Mouse (Mus musculus): ENCODE measurements around the gene Ehhadh.
"Not testable (repeated sequence)": the region's sequence is repeated elsewhere in the genome, so short reads cannot be mapped to it uniquely, and the experiment has no call there.

Ehhadh gene

GRCm38 (mm10) chr16:21787516-21788353 is at the start of gene Ehhadh:
Ehhadh (minus strand) TSS chr16:21787807.
- DNase-seq (ENCODE audit: low spot score in 2 of 2), result peak; percentile 46 to 48

GRCm38 (mm10) chr16:21836311-21837072 is 48.9 kb upstream of the Ehhadh start:
- DNase-seq (ENCODE audit: low spot score in 2 of 2), result peak in 1 of 2 experiments; percentile 51

GRCm38 (mm10) chr16:21835584-21835931 is 48.0 kb upstream of the Ehhadh start:
- DNase-seq (ENCODE audit: low spot score in 2 of 2), result no peak

- no peak for DNase-seq (ENCODE audit: low spot score in 2 of 2)
These were observed 47.4 kb upstream of the Ehhadh start for GRCm38 (mm10) chr16:21834866-21835583.

- DNase-seq (ENCODE audit: low spot score in 2 of 2), result no peak
These were observed 46.4 kb upstream of the Ehhadh start for GRCm38 (mm10) chr16:21833970-21834369.

GRCm38 (mm10) chr16:21833469-21833868 is 45.9 kb upstream of the Ehhadh start:
- DNase-seq (ENCODE audit: low spot score in 2 of 2), result no peak

- DNase-seq (ENCODE audit: low spot score in 2 of 2), result no peak
These were observed 44.2 kb upstream of the Ehhadh start for GRCm38 (mm10) chr16:21831764-21832163.

- no peak for DNase-seq (ENCODE audit: low spot score in 2 of 2)
These were observed 43.2 kb upstream of the Ehhadh start for GRCm38 (mm10) chr16:21830784-21831183.

GRCm38 (mm10) chr16:21829711-21830110 is 42.1 kb upstream of the Ehhadh start:
- DNase-seq (ENCODE audit: low spot score in 2 of 2), result no peak

- no peak for DNase-seq (ENCODE audit: low spot score in 2 of 2)
These were observed 40.0 kb upstream of the Ehhadh start for GRCm38 (mm10) chr16:21827581-21827980.

GRCm38 (mm10) chr16:21827153-21827552 is 39.5 kb upstream of the Ehhadh start:
- DNase-seq (ENCODE audit: low spot score in 2 of 2), result no peak

GRCm38 (mm10) chr16:21825612-21826031 is 38.0 kb upstream of the Ehhadh start:
- DNase-seq (ENCODE audit: low spot score in 2 of 2), result no peak

GRCm38 (mm10) chr16:21818629-21819028 is 31.0 kb upstream of the Ehhadh start:
- no peak for DNase-seq (ENCODE audit: low spot score in 2 of 2)

- no peak for DNase-seq (ENCODE audit: low spot score in 2 of 2)
These were observed 30.5 kb upstream of the Ehhadh start for GRCm38 (mm10) chr16:21818132-21818531.

GRCm38 (mm10) chr16:21815669-21816010 is 28.0 kb upstream of the Ehhadh start:
- DNase-seq (ENCODE audit: low spot score in 2 of 2), result no peak

- DNase-seq (ENCODE audit: low spot score in 2 of 2), result peak; percentile 54 to 60
These were observed 27.5 kb upstream of the Ehhadh start for GRCm38 (mm10) chr16:21814861-21815668.

- no peak for DNase-seq (ENCODE audit: low spot score in 2 of 2)
These were observed 25.7 kb upstream of the Ehhadh start for GRCm38 (mm10) chr16:21813164-21813834.

- DNase-seq (ENCODE audit: low spot score in 2 of 2), result not testable (repeated sequence)
These were observed 20.2 kb upstream of the Ehhadh start for GRCm38 (mm10) chr16:21807786-21808185.

GRCm38 (mm10) chr16:21806892-21807291 is 19.3 kb upstream of the Ehhadh start:
- DNase-seq (ENCODE audit: low spot score in 2 of 2), result no peak

GRCm38 (mm10) chr16:21804258-21804657 is 16.7 kb upstream of the Ehhadh start:
- no peak for DNase-seq (ENCODE audit: low spot score in 2 of 2)

GRCm38 (mm10) chr16:21795071-21795470 is 7.5 kb upstream of the Ehhadh start:
- no peak for DNase-seq (ENCODE audit: low spot score in 2 of 2)
